Mouse (Mus musculus): ENCODE results near the gene Ttc33. TPM values are rescaled to one million over a fixed set of nuclear protein-coding genes. Genes with fewer than 3 reads are reported as not detected.

Ttc33 gene
- polyA plus RNA-seq, 2 experiments, result 6.6 to 13.9 TPM

DNA sequence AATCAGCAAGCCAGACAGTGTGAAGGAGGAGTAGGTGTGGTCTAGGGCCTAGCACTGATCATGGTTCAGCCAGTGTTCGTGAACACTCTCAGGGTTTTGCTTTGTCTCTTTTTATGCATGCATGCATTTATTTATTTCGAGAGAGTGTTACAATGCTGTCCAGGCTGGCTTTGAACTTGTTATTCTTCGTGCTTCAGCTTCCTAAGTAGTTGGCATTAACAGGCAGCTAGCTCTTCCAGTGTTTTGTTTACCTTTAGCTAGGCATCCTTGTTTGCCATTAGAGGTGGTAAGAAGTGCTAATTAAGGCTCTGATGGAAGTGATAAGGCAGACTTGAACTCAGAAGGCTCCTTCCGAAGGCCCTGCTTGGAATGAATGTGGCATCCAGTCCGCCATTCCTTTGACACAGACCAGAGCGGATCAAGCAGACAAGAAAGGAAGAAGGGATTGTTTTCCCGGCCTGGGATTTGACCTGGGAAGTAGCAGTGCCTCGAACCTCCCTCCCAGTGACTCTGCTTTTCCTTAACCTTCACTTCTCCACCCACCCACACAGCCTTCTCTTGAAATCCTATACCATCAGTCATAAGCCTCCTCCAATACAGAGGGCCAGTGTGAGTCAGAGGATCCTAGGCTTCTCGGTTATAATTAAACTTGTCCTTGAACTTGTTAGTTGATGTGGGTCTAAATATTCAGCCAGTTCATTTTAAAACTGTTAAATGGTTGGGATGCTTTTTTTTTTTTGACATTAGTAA lies 40.0 kb upstream of the Ttc33 start:
- Histone ChIP-seq H3K9me3 (ENCODE audit: control insufficient read depth, low read length) (no peaks in the 10 kb centered on the region), H3K27me3 (ENCODE audit: control insufficient read depth, insufficient read depth, low read length) (no peaks in the 10 kb centered on the region), H3K9ac (replicated peaks) (peak overlapping the region; percentile 97), H3K27ac (peak overlapping the region; percentile 75), H3K4me2 (ENCODE audit: low read depth) (peak overlapping the region; percentile 72), H3K36me3 (replicated peaks; ENCODE audit: control insufficient read depth, insufficient read depth, low read depth) (no peaks in the 10 kb centered on the region; the same call in 1 of the 2 replicates), H3K4me1 (replicated peaks; ENCODE audit: control insufficient read depth in 2 of 2, insufficient read depth in 2 of 2, low read length in 1 of 2) (peaks cover 29 to 34% of the 10 kb centered on the region in 2 experiments), H3K4me3 (ENCODE audit: insufficient read depth in 1 of 2, low read depth in 2 of 2, low read length in 2 of 2) (peak overlapping the region; percentile 50 to 87)
- DNase-seq (ENCODE audit: low read depth in 3 of 3, low spot score in 3 of 3), result no peak
- 44% methylated on average over 9 of the region's 9 CpGs for WGBS (ENCODE audit: insufficient replicate concordance)
- TF ChIP-seq CTCF (IDR thresholded peaks at IDR 0.05; ENCODE audit: low read depth) (no peak), EP300 (IDR thresholded peaks at IDR 0.05; ENCODE audit: low read depth) (no peak)
- ATAC-seq (ENCODE audit: insufficient read depth), result no peak

DNA sequence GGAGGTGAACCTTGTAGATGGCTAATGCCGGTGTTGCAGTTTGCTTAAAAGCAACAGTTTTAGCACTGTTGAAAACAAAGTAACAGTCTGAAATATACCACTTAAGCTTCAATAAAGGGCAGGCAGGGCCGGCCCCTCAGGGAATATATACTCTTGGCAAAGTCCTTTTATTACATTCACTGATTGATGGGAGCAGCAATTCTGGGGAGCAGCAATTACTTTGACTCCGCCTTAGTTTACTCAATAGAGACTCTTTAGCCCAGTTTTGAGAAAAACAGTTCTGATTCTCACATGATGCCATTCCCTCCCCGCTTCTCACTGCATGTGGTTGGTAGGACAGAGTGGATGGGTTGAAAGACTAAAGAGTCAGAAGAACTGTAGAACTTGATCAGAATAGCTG lies 36.1 kb upstream of the Ttc33 start:
- Histone ChIP-seq H3K27ac (no peak overlapping the region), H3K4me1 (replicated peaks; ENCODE audit: control insufficient read depth in 2 of 2, insufficient read depth in 2 of 2, low read length in 1 of 2) (peaks cover 12 to 20% of the 10 kb centered on the region in 2 experiments)
- TF ChIP-seq EP300 (IDR thresholded peaks at IDR 0.05; ENCODE audit: low read depth) (no peak), CTCF (IDR thresholded peaks at IDR 0.05; ENCODE audit: low read depth) (no peak)

GRCm38 (mm10) chr15:5152171-5152570 lies 33.2 kb upstream of the Ttc33 start:
- no peak overlapping the region for H3K9ac ChIP-seq (replicated peaks)
- H3K27me3 ChIP-seq (ENCODE audit: control insufficient read depth, insufficient read depth, low read length), result no peaks in the 10 kb centered on the region
- H3K36me3 ChIP-seq (replicated peaks; ENCODE audit: control insufficient read depth, insufficient read depth, low read depth), result no peaks in the 10 kb centered on the region; the same call in 1 of the 2 replicates
- no peak for ATAC-seq (ENCODE audit: insufficient read depth)
- H3K27ac ChIP-seq, result no peak overlapping the region
- H3K4me2 ChIP-seq (ENCODE audit: low read depth), result no peak overlapping the region
- H3K4me1 ChIP-seq (replicated peaks; ENCODE audit: control insufficient read depth in 2 of 2, insufficient read depth in 2 of 2, low read length in 1 of 2), result peaks cover 14 to 27% of the 10 kb centered on the region in 2 experiments
- H3K9me3 ChIP-seq (ENCODE audit: control insufficient read depth, low read length), result no peaks in the 10 kb centered on the region
- DNase-seq (ENCODE audit: low read depth in 3 of 3, low spot score in 3 of 3), result no peak
- 77% methylated on average over 6 of the region's 6 CpGs for WGBS (ENCODE audit: insufficient replicate concordance)
- H3K4me3 ChIP-seq (ENCODE audit: insufficient read depth in 1 of 2, low read depth in 2 of 2, low read length in 2 of 2), result no peak overlapping the region
- TF ChIP-seq EP300 (IDR thresholded peaks at IDR 0.05; ENCODE audit: low read depth), result no peak
- TF ChIP-seq CTCF (IDR thresholded peaks at IDR 0.05; ENCODE audit: low read depth), result no peak

More for the DNA sequence above, 36.1 kb upstream of the Ttc33 start:
- H3K36me3 ChIP-seq (replicated peaks; ENCODE audit: control insufficient read depth, insufficient read depth, low read depth), result no peaks in the 10 kb centered on the region; the same call in 1 of the 2 replicates
- DNase-seq (ENCODE audit: low read depth in 3 of 3, low spot score in 3 of 3) (no peak), ATAC-seq (ENCODE audit: insufficient read depth) (no peak)
- 81% methylated on average over 4 of the region's 4 CpGs for WGBS (ENCODE audit: insufficient replicate concordance)
- no peak overlapping the region for H3K4me2 ChIP-seq (ENCODE audit: low read depth)
- no peak overlapping the region for H3K4me3 ChIP-seq (ENCODE audit: insufficient read depth in 1 of 2, low read depth in 2 of 2, low read length in 2 of 2)
- H3K9me3 ChIP-seq (ENCODE audit: control insufficient read depth, low read length), result no peaks in the 10 kb centered on the region
- no peaks in the 10 kb centered on the region for H3K27me3 ChIP-seq (ENCODE audit: control insufficient read depth, insufficient read depth, low read length)
- H3K9ac ChIP-seq (replicated peaks), result no peak overlapping the region

DNA sequence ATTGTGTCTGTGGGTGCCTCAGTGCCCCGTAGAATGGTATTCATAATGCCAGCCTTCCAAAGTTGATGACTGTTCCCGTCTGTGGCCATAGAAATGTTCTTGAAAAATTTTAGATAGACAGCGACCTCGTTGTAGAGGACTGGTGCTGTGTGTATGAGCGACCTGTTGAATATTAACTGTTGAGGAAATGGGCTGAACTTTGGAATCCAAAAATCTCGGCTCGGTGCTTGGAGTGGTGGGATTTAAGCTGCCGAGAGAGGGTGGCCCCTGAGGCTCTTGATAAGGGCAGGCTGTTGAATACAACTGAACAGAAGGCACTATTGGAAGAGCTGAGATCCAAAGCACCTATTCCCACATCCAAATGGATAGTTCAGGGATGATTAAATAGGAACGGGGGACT lies 30.7 kb upstream of the Ttc33 start:
- H3K27ac ChIP-seq, result no peak overlapping the region; the same call in 1 of the 2 replicates
- WGBS (ENCODE audit: insufficient replicate concordance), result 71% methylated on average over 9 of the region's 9 CpGs
- no peaks in the 10 kb centered on the region for H3K27me3 ChIP-seq (ENCODE audit: control insufficient read depth, insufficient read depth, low read length)
- no peak overlapping the region for H3K4me3 ChIP-seq (ENCODE audit: insufficient read depth in 1 of 2, low read depth in 2 of 2, low read length in 2 of 2)
- H3K4me1 ChIP-seq (replicated peaks; ENCODE audit: control insufficient read depth in 2 of 2, insufficient read depth in 2 of 2, low read length in 1 of 2), result peaks cover 12 to 24% of the 10 kb centered on the region in 2 experiments
- no peaks in the 10 kb centered on the region for H3K9me3 ChIP-seq (ENCODE audit: control insufficient read depth, low read length)
- peak overlapping the region; percentile 34 for H3K4me2 ChIP-seq (ENCODE audit: low read depth)
- H3K9ac ChIP-seq (replicated peaks), result no peak overlapping the region
- no peaks in the 10 kb centered on the region for H3K36me3 ChIP-seq (replicated peaks; ENCODE audit: control insufficient read depth, insufficient read depth, low read depth)
- no peak for DNase-seq (ENCODE audit: low read depth in 3 of 3, low spot score in 3 of 3)
- no peak for ATAC-seq (ENCODE audit: insufficient read depth)
- TF ChIP-seq EP300 (IDR thresholded peaks at IDR 0.05; ENCODE audit: low read depth) (no peak), CTCF (IDR thresholded peaks at IDR 0.05; ENCODE audit: low read depth) (no peak)

DNA sequence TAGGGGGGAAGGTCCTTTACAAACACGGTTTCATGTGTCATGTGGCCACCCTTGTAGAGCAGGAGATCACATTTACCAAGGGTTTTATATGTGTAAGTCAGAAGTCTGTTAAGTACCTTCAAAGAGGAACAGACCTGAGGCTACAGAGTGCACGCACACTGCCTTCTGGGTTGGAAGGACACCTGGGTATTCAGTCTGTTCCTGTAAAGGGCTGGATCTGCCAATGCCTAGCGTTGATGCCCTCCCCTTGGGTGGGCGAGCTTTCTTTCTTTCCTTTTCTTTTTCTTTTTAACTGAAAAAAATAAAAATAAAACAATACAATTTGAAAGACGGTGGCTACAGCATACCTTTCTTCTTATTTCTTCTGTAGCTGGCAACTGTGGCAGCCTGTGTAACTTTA lies 30.2 kb upstream of the Ttc33 start:
- no peak for TF ChIP-seq CTCF (IDR thresholded peaks at IDR 0.05; ENCODE audit: low read depth)
- no peak for TF ChIP-seq EP300 (IDR thresholded peaks at IDR 0.05; ENCODE audit: low read depth)
- H3K9me3 ChIP-seq (ENCODE audit: control insufficient read depth, low read length), result no peaks in the 10 kb centered on the region
- H3K36me3 ChIP-seq (replicated peaks; ENCODE audit: control insufficient read depth, insufficient read depth, low read depth), result no peaks in the 10 kb centered on the region
- WGBS (ENCODE audit: insufficient replicate concordance), result 68% methylated on average over 5 of the region's 5 CpGs
- DNase-seq (ENCODE audit: low read depth in 3 of 3, low spot score in 3 of 3) (no peak), ATAC-seq (ENCODE audit: insufficient read depth) (no peak)
- H3K9ac ChIP-seq (replicated peaks), result no peak overlapping the region
- H3K4me2 ChIP-seq (ENCODE audit: low read depth), result peak overlapping the region; percentile 34
- H3K27ac ChIP-seq, result no peak overlapping the region; the same call in 1 of the 2 replicates
- H3K4me1 ChIP-seq (replicated peaks; ENCODE audit: control insufficient read depth in 2 of 2, insufficient read depth in 2 of 2, low read length in 1 of 2), result peaks cover 9 to 24% of the 10 kb centered on the region in 2 experiments
- no peak overlapping the region for H3K4me3 ChIP-seq (ENCODE audit: insufficient read depth in 1 of 2, low read depth in 2 of 2, low read length in 2 of 2)
- H3K27me3 ChIP-seq (ENCODE audit: control insufficient read depth, insufficient read depth, low read length), result no peaks in the 10 kb centered on the region

All from liver, embryonic 14.5 days (tissue).